Mouse (Mus musculus): ENCODE data around the gene Lman1l. TPM values are rescaled to one million over a fixed set of nuclear protein-coding genes. Genes with fewer than 3 reads are reported as not detected.

Gene Lman1l
- total and polyA plus RNA-seq, 2 experiments from 2014 or later, result not detected

DNA sequence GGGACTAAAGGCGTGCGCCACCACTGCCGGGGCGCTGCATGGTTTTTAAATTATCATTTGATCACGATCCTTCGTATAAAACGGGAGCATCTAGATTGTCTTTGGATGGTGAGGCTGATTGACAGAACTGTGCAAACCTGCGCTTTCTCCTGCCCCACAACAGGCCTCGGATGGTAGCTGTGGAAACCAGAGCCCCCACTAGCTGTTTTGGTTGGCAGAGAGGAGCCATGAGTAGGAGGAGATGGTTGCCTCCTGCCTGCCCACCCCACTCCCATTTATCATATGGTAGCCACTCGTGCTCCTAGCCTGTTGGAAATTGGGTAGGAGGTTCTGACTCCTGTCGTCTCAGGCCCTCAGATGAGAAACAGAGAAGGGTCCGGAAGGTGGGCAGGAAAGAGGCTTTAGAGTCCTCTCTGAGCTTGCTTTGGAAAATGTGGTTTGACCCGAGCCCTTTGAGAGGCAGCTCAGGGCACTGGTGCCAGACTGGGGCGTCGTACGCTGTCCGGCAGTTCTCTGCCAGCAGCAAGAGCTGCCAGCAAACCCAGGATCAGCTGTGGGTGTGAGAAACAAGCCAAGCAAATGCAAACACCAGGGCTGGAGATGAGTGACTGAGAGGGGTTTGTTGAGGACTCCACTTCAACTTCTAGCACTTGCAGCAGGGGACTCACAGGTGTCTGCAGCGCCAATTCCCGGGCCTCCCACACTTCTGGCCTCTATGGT, 36.2 kb upstream of the Lman1l start:
- no peaks in the 10 kb centered on the region for H3K36me3 ChIP-seq (ENCODE audit: insufficient read depth, low read length)
- no peaks in the 10 kb centered on the region for H3K9me3 ChIP-seq (ENCODE audit: low read length)
- TF ChIP-seq CTCF (IDR thresholded peaks at IDR 0.05), result no peak
- DNase-seq (ENCODE audit: low spot score) (no peak), ATAC-seq (ENCODE audit: low FRiP score) (no peak)
- 89% methylated on average over 19 of the region's 19 CpGs for WGBS
- H3K4me1 ChIP-seq (ENCODE audit: insufficient read depth, low read length), result no peaks in the 10 kb centered on the region
- no peaks in the 10 kb centered on the region; the same call in 1 of the 2 replicates for H3K27me3 ChIP-seq (ENCODE audit: insufficient read depth, low read length)
- H3K27ac ChIP-seq (ENCODE audit: low read depth, low read length), result no peak overlapping the region
- H3K9ac ChIP-seq (replicated peaks; ENCODE audit: low read length, poor library complexity, severe bottlenecking), result no peak overlapping the region
- H3K4me2 ChIP-seq (ENCODE audit: low read depth, low read length, poor library complexity, severe bottlenecking), result no peak overlapping the region
- H3K4me3 ChIP-seq (ENCODE audit: low read depth, low read length), result no peak overlapping the region

DNA sequence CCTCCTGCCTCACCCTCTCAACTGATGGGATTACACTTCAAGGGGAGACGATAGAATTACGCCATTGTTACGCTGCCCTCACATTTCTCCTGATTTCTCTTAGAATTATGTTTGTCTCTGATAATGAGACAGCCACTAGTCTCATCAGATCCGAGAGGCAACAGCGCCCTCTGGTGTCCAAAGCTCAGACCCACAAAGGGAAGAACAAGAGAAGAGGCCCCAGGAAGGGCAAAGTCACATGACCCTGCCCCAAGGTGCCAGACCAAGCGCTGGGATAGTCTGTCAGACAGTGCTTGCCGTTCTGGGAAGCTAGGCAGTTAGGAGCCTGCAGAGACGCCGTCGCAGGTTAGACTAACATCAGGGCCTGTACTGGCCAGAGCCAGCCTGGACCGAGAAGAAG, 35.2 kb upstream of the Lman1l start:
- H3K4me2 ChIP-seq (ENCODE audit: low read depth, low read length, poor library complexity, severe bottlenecking), result peak overlapping the region; percentile 30; the same call in 1 of the 2 replicates
- peak; percentile 97 for TF ChIP-seq CTCF (IDR thresholded peaks at IDR 0.05)
- H3K27me3 ChIP-seq (ENCODE audit: insufficient read depth, low read length), result no peaks in the 10 kb centered on the region; the same call in 1 of the 2 replicates
- 2% methylated on average over 11 of the region's 11 CpGs for WGBS
- no peak overlapping the region for H3K27ac ChIP-seq (ENCODE audit: low read depth, low read length)
- DNase-seq (ENCODE audit: low spot score) (peak; percentile 95), ATAC-seq (ENCODE audit: low FRiP score) (peak; percentile 39; the same call in 1 of the 2 replicates)
- no peaks in the 10 kb centered on the region for H3K4me1 ChIP-seq (ENCODE audit: insufficient read depth, low read length)
- H3K4me3 ChIP-seq (ENCODE audit: low read depth, low read length), result no peak overlapping the region
- no peaks in the 10 kb centered on the region for H3K36me3 ChIP-seq (ENCODE audit: insufficient read depth, low read length)
- H3K9ac ChIP-seq (replicated peaks; ENCODE audit: low read length, poor library complexity, severe bottlenecking), result 0 out of 2 replicates have a peak overlapping the region, but pooled peaks have one; percentile 24
- no peaks in the 10 kb centered on the region for H3K9me3 ChIP-seq (ENCODE audit: low read length)

DNA sequence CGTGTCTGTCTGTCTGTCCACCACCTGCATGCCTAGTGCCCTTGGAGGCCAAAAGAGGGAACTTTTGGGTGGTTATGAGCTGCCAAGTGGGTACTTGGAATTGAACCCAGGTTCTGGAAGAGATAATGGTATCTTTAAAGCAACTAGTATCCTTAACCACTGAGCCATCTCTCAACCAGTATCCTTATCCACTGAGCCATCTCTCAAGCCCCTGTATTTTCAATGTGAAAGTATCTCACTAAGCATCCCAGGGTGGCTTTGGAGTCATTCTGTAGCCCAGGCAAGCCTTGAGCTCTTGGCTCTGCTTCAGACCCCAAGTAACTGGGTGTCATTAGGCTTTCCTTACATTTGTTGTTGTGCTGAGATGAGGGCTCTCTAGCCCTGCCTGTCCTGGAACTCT, 34.4 kb upstream of the Lman1l start:
- Histone ChIP-seq H3K36me3 (ENCODE audit: insufficient read depth, low read length) (no peaks in the 10 kb centered on the region), H3K4me2 (ENCODE audit: low read depth, low read length, poor library complexity, severe bottlenecking) (no peak overlapping the region), H3K9me3 (ENCODE audit: low read length) (no peaks in the 10 kb centered on the region), H3K4me1 (ENCODE audit: insufficient read depth, low read length) (no peaks in the 10 kb centered on the region), H3K27me3 (ENCODE audit: insufficient read depth, low read length) (no peaks in the 10 kb centered on the region; the same call in 1 of the 2 replicates), H3K9ac (replicated peaks; ENCODE audit: low read length, poor library complexity, severe bottlenecking) (no peak overlapping the region), H3K4me3 (ENCODE audit: low read depth, low read length) (no peak overlapping the region), H3K27ac (ENCODE audit: low read depth, low read length) (no peak overlapping the region)
- no peak for TF ChIP-seq CTCF (IDR thresholded peaks at IDR 0.05)
- DNase-seq (ENCODE audit: low spot score) (no peak), ATAC-seq (ENCODE audit: low FRiP score) (no peak)
- 100% methylated on average over 1 of the region's 1 CpGs for WGBS

DNA sequence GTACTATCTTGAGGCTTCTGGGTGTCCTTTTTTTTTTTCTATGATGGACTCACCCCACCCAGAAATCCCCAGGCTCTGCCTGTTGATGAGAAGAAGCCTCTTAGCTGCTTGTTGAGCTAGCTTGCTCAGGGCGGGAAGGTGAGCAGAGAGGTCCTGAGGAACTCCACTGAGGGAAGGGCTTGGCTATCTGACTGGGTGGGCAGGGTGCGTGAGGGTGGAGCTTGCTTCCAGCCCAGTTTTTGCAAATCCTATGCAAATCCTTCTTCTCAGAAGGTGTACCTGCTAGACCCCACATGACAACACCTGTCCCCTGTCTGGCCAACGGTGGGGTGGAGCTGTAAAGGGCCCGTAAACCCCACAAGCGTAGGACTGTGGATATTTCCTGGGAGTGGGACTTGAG, 32.7 kb upstream of the Lman1l start, which contains the start of gene Csk:
Csk (minus strand) TSS at position 349 of the 400 bp plus-strand sequence.
- 43% methylated on average over 5 of the region's 5 CpGs for WGBS
- no peaks in the 10 kb centered on the region for H3K4me1 ChIP-seq (ENCODE audit: insufficient read depth, low read length)
- ATAC-seq (ENCODE audit: low FRiP score), result no peak
- H3K4me2 ChIP-seq (ENCODE audit: low read depth, low read length, poor library complexity, severe bottlenecking), result no peak within 1 kb of the TSS
- TF ChIP-seq CTCF (IDR thresholded peaks at IDR 0.05), result no peak
- no peaks in the 10 kb centered on the region for H3K36me3 ChIP-seq (ENCODE audit: insufficient read depth, low read length)
- no peak within 1 kb of the TSS for H3K27ac ChIP-seq (ENCODE audit: low read depth, low read length)
- H3K9ac ChIP-seq (replicated peaks; ENCODE audit: low read length, poor library complexity, severe bottlenecking), result no peak within 1 kb of the TSS
- no peaks in the 10 kb centered on the region for H3K9me3 ChIP-seq (ENCODE audit: low read length)
- H3K4me3 ChIP-seq (ENCODE audit: low read depth, low read length), result no peak within 1 kb of the TSS
- no peak for DNase-seq (ENCODE audit: low spot score)
- H3K27me3 ChIP-seq (ENCODE audit: insufficient read depth, low read length), result no peaks in the 10 kb centered on the region; the same call in 1 of the 2 replicates

DNA sequence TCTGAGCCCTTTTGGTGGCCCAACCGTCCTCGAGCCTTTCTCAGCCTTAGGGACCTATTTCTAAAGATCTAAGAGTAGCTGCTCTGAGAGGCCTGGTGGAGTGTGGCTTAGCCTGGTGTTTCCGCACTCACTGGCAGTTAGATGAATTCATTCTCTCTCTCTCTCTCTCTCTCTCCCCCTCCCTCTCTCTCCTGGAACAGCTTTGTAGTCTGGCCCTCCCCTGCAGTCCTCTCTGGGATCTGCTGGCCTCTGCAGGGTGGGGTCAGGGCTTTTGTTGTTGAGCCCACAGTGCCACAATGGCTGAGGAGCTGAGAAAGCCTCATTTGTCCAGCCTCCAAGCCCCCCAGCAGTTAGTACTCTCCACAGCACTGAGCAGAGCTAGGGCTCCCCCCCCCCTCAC, 32.3 kb upstream of the Lman1l start:
- H3K27ac ChIP-seq (ENCODE audit: low read depth, low read length), result no peak overlapping the region
- DNase-seq (ENCODE audit: low spot score) (no peak), ATAC-seq (ENCODE audit: low FRiP score) (no peak)
- 14% methylated on average over 3 of the region's 3 CpGs for WGBS
- no peaks in the 10 kb centered on the region for H3K4me1 ChIP-seq (ENCODE audit: insufficient read depth, low read length)
- H3K9ac ChIP-seq (replicated peaks; ENCODE audit: low read length, poor library complexity, severe bottlenecking), result no peak overlapping the region
- H3K4me2 ChIP-seq (ENCODE audit: low read depth, low read length, poor library complexity, severe bottlenecking), result no peak overlapping the region
- no peak for TF ChIP-seq CTCF (IDR thresholded peaks at IDR 0.05)
- no peaks in the 10 kb centered on the region for H3K9me3 ChIP-seq (ENCODE audit: low read length)
- H3K27me3 ChIP-seq (ENCODE audit: insufficient read depth, low read length), result no peaks in the 10 kb centered on the region; the same call in 1 of the 2 replicates
- H3K4me3 ChIP-seq (ENCODE audit: low read depth, low read length), result no peak overlapping the region
- no peaks in the 10 kb centered on the region for H3K36me3 ChIP-seq (ENCODE audit: insufficient read depth, low read length)

DNA sequence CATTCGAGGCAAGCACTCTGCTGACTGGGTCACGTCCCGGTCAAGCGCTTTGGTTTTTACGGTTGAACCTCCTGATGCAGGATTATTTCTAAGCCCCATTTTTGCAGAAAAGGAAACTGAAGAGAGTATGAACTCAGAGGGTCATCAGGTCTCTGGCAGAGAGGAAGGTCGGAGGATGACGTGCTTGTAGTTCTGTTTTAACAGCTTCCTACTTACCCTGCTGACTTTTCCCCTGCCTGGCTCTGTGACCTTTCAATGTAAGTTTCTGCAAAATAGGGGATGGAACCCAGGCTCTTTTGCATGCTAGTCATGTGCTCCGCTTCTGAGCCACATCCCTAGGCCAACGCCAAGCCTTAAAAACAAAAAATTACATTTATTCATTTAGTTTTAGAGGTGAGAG, 31.8 kb upstream of the Lman1l start:
- H3K27ac ChIP-seq (ENCODE audit: low read depth, low read length), result no peak overlapping the region
- DNase-seq (ENCODE audit: low spot score), result no peak
- H3K9ac ChIP-seq (replicated peaks; ENCODE audit: low read length, poor library complexity, severe bottlenecking), result no peak overlapping the region
- no peaks in the 10 kb centered on the region; the same call in 1 of the 2 replicates for H3K27me3 ChIP-seq (ENCODE audit: insufficient read depth, low read length)
- WGBS, result 60% methylated on average over 9 of the region's 9 CpGs
- ATAC-seq (ENCODE audit: low FRiP score), result no peak
- no peak overlapping the region for H3K4me2 ChIP-seq (ENCODE audit: low read depth, low read length, poor library complexity, severe bottlenecking)
- no peak for TF ChIP-seq CTCF (IDR thresholded peaks at IDR 0.05)
- no peaks in the 10 kb centered on the region for H3K9me3 ChIP-seq (ENCODE audit: low read length)
- H3K4me3 ChIP-seq (ENCODE audit: low read depth, low read length), result no peak overlapping the region
- no peaks in the 10 kb centered on the region for H3K4me1 ChIP-seq (ENCODE audit: insufficient read depth, low read length)
- H3K36me3 ChIP-seq (ENCODE audit: insufficient read depth, low read length), result no peaks in the 10 kb centered on the region
